Mouse (Mus musculus) embryonic fibroblast, embryonic 13.5 days (primary cell): ENCODE measurements at regions not wholly inside any gene's neighbourhood (a gene's known extent, or its start where the extent isn't known, plus 50 kb on each side); places are given as distances from the start of the nearest gene placed in this dataset.
"Not testable (repeated sequence)": the region's sequence is repeated elsewhere in the genome, so short reads cannot be mapped to it uniquely, and the experiment has no call there.

Source experiments
- H3K27ac ChIP-seq: 2 replicates; pipeline ENCODE4 v1.5.1; 2012; ENCODE audit warnings: low read length, control low read depth, inconsistent platforms; ENCODE audit not compliant: insufficient read depth
- H3K4me1 ChIP-seq: 2 replicates; pipeline ENCODE4 v1.6.1; 2011; ENCODE audit warnings: low read length; ENCODE audit not compliant: control insufficient read depth, insufficient read depth
- H3K4me3 ChIP-seq: 2 replicates; pipeline ENCODE4 v1.5.1; 2011; ENCODE audit warnings: mild to moderate bottlenecking, control low read depth, low read length; ENCODE audit not compliant: insufficient read depth
- CTCF ChIP-seq: IDR thresholded peaks from 2 replicates; pipeline ENCODE4 v1.5.1; 2011; ENCODE audit warnings: mild to moderate bottlenecking, control low read depth, low read length, moderate library complexity, borderline replicate concordance; ENCODE audit not compliant: insufficient read depth
- POLR2A ChIP-seq: IDR thresholded peaks from 2 replicates; pipeline ENCODE4 v1.6.1; 2011; ENCODE audit warnings: low read depth, mild to moderate bottlenecking, control low read depth, low read length, moderate library complexity

DNA sequence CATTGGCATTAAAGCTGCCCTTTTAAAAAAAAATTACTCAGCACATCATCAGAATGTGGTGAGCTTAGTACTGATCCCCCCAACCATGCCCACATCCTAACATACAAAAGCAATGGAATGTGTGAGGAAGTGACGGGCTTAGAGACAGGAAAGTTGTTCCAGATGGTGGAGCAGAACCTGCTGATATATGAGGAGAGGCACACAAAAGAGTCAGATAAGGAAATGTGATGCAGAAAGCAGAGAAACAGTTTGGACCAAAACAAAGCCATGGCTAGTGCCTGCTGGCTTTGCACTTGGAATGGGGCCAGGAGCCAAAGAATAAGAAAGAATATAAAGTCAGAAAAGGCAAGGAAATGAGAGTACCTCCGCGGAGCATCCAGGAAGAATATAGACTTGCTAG is 106.1 kb upstream of the Ptgfr start:
- TF ChIP-seq CTCF (no peak), POLR2A (no peak)
- no peak overlapping the region for H3K4me3 ChIP-seq
- H3K27ac ChIP-seq = no peak overlapping the region
- H3K4me1 ChIP-seq = no peaks in the 10 kb centered on the region

DNA sequence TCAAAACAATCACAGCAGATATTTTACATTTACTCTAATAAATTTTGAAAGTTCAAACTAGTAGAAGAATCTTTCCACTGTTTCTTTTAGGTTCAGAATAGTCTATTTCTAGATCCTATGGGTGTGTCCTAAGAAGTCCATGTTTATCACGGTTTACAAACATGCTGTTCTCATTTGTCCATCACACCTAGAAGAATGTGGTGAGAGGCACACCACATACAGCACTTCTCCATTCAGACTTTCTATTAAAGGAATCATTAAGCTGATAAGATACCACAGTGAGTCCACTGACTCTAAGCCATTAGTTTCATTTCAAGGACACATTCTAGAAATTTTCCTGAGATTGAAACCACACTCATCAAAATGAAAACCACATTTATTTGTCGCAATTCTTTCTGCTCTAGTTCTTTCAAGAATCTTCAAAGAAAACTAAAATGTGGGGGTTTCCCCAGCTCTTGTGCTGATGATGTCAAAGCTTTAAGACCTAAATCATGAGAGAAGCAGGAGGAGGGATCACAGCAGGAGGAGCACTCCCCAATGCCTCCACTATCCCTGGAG is 101.1 kb upstream of the Ptgfr start:
- Histone ChIP-seq H3K27ac (no peak overlapping the region), H3K4me3 (no peak overlapping the region), H3K4me1 (no peaks in the 10 kb centered on the region)
- no peak for TF ChIP-seq CTCF
- TF ChIP-seq POLR2A = no peak

GRCm38 (mm10) chr3:151931656-151932055 is 94.2 kb upstream of the Ptgfr start:
- TF ChIP-seq POLR2A (no peak), CTCF (no peak)
- H3K27ac ChIP-seq = peak overlapping the region; percentile 52
- peaks cover 5% of the 10 kb centered on the region; the same call in 1 of the 2 replicates for H3K4me1 ChIP-seq
- no peak overlapping the region for H3K4me3 ChIP-seq

GRCm38 (mm10) chr3:151931096-151931495 is 93.7 kb upstream of the Ptgfr start:
- TF ChIP-seq CTCF = no peak
- TF ChIP-seq POLR2A = no peak
- Histone ChIP-seq H3K4me1 (peaks cover 5% of the 10 kb centered on the region; the same call in 1 of the 2 replicates), H3K4me3 (no peak overlapping the region), H3K27ac (peak overlapping the region; percentile 65)

GRCm38 (mm10) chr3:151914010-151914513 is 76.6 kb upstream of the Ptgfr start:
- TF ChIP-seq POLR2A (no peak), CTCF (no peak)
- Histone ChIP-seq H3K4me1 (no peaks in the 10 kb centered on the region), H3K4me3 (no peak overlapping the region), H3K27ac (peak overlapping the region; percentile 16)

DNA sequence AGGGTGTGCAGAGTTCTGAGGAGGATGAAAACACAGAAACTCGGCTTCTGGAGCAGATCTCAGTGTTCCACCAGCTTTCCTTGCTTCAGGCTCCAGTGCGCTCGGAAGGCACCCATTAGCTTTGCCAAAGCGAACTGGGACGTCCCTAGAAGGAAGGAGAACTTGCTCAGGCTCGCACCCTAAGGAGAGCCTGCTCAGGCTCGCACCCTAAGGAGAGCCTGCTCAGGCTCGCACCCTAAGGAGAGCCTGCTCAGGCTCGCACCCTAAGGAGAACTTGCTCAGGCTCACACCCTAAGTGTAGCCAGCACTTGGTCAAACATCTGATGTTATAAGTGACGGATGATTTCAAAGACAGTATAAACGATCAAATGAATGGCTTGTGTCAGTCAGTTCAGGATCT is 74.9 kb upstream of the Ptgfr start:
- H3K27ac ChIP-seq, H3K4me1 ChIP-seq, H3K4me3 ChIP-seq: not testable (repeated sequence)

GRCm38 (mm10) chr3:151910851-151911250 is 73.4 kb upstream of the Ptgfr start:
- Histone ChIP-seq H3K27ac (no peak overlapping the region), H3K4me1 (no peaks in the 10 kb centered on the region), H3K4me3 (no peak overlapping the region)
- TF ChIP-seq POLR2A = no peak
- no peak for TF ChIP-seq CTCF

- Histone ChIP-seq H3K4me1 (no peaks in the 10 kb centered on the region), H3K4me3 (no peak overlapping the region), H3K27ac (peak overlapping the region; percentile 0; the same call in 1 of the 2 replicates)
- TF ChIP-seq CTCF = no peak
- no peak for TF ChIP-seq POLR2A
Measured at GRCm38 (mm10) chr3:151909344-151909743, 71.9 kb upstream of the Ptgfr start.

- TF ChIP-seq CTCF = no peak
- no peak for TF ChIP-seq POLR2A
- Histone ChIP-seq H3K27ac (no peak overlapping the region), H3K4me1 (peaks cover 2% of the 10 kb centered on the region), H3K4me3 (no peak overlapping the region)
Measured at GRCm38 (mm10) chr3:151908886-151909285, 71.5 kb upstream of the Ptgfr start.

DNA sequence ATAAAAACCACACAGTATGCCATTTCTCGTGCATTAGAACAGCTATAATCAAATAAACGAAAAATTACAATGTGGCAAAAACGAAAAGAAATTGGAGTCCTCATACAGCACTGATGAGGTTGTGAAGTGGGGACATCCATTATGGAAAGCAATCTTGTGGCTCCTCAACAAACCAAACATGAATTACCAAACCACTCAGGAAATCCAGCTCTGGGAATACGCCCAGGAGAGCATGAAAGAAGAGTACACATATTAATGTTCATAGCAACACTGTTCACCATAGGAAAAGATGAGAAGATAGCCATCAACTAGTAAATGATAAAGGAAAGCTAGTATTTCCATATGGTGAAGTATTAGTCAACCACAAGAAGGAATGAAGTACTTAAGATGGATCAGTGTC is 68.3 kb upstream of the Ptgfr start:
- H3K4me1 ChIP-seq = peaks cover 8% of the 10 kb centered on the region
- H3K4me3 ChIP-seq = no peak overlapping the region
- no peak overlapping the region for H3K27ac ChIP-seq
- no peak for TF ChIP-seq CTCF
- no peak for TF ChIP-seq POLR2A

DNA sequence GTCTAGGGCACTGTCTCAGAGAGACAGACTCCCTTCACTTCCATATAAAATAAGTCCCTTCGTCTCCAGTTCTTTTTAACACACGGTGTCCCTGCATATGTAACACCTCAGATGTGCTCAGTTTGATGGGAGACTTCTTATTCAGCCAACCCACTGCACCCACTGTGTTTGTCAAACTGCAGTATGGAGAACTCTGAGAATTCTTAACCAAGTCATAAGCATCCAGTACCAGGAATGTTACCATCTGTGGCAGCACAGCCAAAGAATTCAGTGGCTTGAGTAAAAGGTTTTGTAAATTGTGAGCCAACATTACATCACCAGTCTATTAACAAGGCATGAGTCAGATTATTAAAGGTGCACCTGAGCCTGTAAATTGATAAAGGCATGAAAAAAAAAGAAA is 65.7 kb upstream of the Ptgfr start:
- H3K4me1 ChIP-seq = peaks cover 8% of the 10 kb centered on the region
- no peak overlapping the region for H3K4me3 ChIP-seq
- peak overlapping the region; percentile 60 for H3K27ac ChIP-seq
- no peak for TF ChIP-seq CTCF
- TF ChIP-seq POLR2A = no peak
